Mouse (Mus musculus) testis, adult 2 months (tissue): ENCODE measurements around the gene Cdc42bpa. TPM values are rescaled to one million over a fixed set of nuclear protein-coding genes. Genes with fewer than 3 reads are reported as not detected.

Source experiments
- H3K27ac ChIP-seq: fragments of 200-500 bp; 2 replicates; pipeline ENCODE4 v1.5.1; 2012; ENCODE audit warnings: low read depth, low read length; ENCODE audit not compliant: control insufficient read depth, insufficient read depth
- H3K27me3 ChIP-seq: fragments of 200-500 bp; 2 replicates; pipeline ENCODE4 v1.6.1; 2012; ENCODE audit warnings: mild to moderate bottlenecking, low read length, moderate library complexity; ENCODE audit not compliant: control insufficient read depth, insufficient read depth
- H3K36me3 ChIP-seq: fragments of 200-500 bp; 2 replicates; pipeline ENCODE4 v1.6.1; 2012; ENCODE audit warnings: mild to moderate bottlenecking, low read length; ENCODE audit not compliant: control insufficient read depth, insufficient read depth
- H3K4me1 ChIP-seq: fragments of 200-500 bp; 2 replicates; pipeline ENCODE4 v1.6.1; 2012; ENCODE audit warnings: low read length; ENCODE audit not compliant: control insufficient read depth, insufficient read depth
- H3K4me3 ChIP-seq: fragments of 200-500 bp; 2 replicates; pipeline ENCODE4 v1.5.1; 2012; ENCODE audit warnings: low read depth, mild to moderate bottlenecking, low read length, moderate library complexity, mixed read lengths; ENCODE audit not compliant: control insufficient read depth
- CTCF ChIP-seq: fragments of 200-500 bp; IDR thresholded peaks from 2 replicates; pipeline ENCODE4 v1.5.1; 2012; ENCODE audit warnings: low read depth, mild to moderate bottlenecking, inconsistent platforms, low read length, moderate library complexity; ENCODE audit not compliant: control insufficient read depth, insufficient read depth, insufficient replicate concordance
- POLR2A ChIP-seq: fragments of 200-500 bp; IDR thresholded peaks from 2 replicates; pipeline ENCODE4 v1.6.1; 2012; ENCODE audit warnings: low read depth, mild to moderate bottlenecking, inconsistent platforms, low read length, moderate library complexity; ENCODE audit not compliant: control insufficient read depth
- polyA plus RNA-seq: library from polyadenylated mRNA; depleted of rRNA; stranded (reverse); fragments of >200 nt; gene quantifications from 2 replicates; pipeline ENCODE4 v1.2.3, GENCODE M21; 2012

Cdc42bpa gene
- polyA plus RNA-seq, 1 experiment: 9.1 TPM

- H3K27ac ChIP-seq: no peak overlapping the region
- no peak overlapping the region for H3K4me3 ChIP-seq
- no peaks in the 10 kb centered on the region for H3K4me1 ChIP-seq
- H3K36me3 ChIP-seq: no peaks in the 10 kb centered on the region
- TF ChIP-seq POLR2A (no peak), CTCF (no peak)
- H3K27me3 ChIP-seq: no peaks in the 10 kb centered on the region
Measured at GRCm38 (mm10) chr1:180158648-180159047, 198.4 kb downstream of the Cdc42bpa start.

- H3K4me1 ChIP-seq: no peaks in the 10 kb centered on the region
- H3K36me3 ChIP-seq: no peaks in the 10 kb centered on the region
- TF ChIP-seq POLR2A: no peak
- no peak for TF ChIP-seq CTCF
- no peak overlapping the region for H3K27ac ChIP-seq
- no peaks in the 10 kb centered on the region for H3K27me3 ChIP-seq
- H3K4me3 ChIP-seq: no peak overlapping the region
Measured at GRCm38 (mm10) chr1:180160545-180160944, 200.3 kb downstream of the Cdc42bpa start.

- H3K4me3 ChIP-seq: no peak overlapping the region
- H3K4me1 ChIP-seq: no peaks in the 10 kb centered on the region
- no peak for TF ChIP-seq CTCF
- TF ChIP-seq POLR2A: no peak
Measured at GRCm38 (mm10) chr1:180161160-180161559, 200.9 kb downstream of the Cdc42bpa start.

GRCm38 (mm10) chr1:180161566-180162355 lies 201.5 kb downstream of the Cdc42bpa start:
- Histone ChIP-seq H3K4me3 (no peak overlapping the region), H3K27ac (no peak overlapping the region), H3K36me3 (no peaks in the 10 kb centered on the region), H3K27me3 (no peaks in the 10 kb centered on the region), H3K4me1 (no peaks in the 10 kb centered on the region)
- TF ChIP-seq CTCF (no peak), POLR2A (no peak)

More at GRCm38 (mm10) chr1:180161160-180161559, 200.9 kb downstream of the Cdc42bpa start:
- Histone ChIP-seq H3K27me3 (no peaks in the 10 kb centered on the region), H3K36me3 (no peaks in the 10 kb centered on the region), H3K27ac (no peak overlapping the region)

GRCm38 (mm10) chr1:180162986-180163385 lies 202.7 kb downstream of the Cdc42bpa start:
- Histone ChIP-seq H3K4me3 (no peak overlapping the region), H3K27me3 (no peaks in the 10 kb centered on the region), H3K4me1 (no peaks in the 10 kb centered on the region), H3K36me3 (no peaks in the 10 kb centered on the region), H3K27ac (no peak overlapping the region)
- no peak for TF ChIP-seq CTCF
- TF ChIP-seq POLR2A: no peak

- no peaks in the 10 kb centered on the region for H3K36me3 ChIP-seq
- TF ChIP-seq CTCF (no peak), POLR2A (no peak)
- no peak overlapping the region for H3K27ac ChIP-seq
- H3K4me3 ChIP-seq: no peak overlapping the region
- no peaks in the 10 kb centered on the region for H3K4me1 ChIP-seq
- no peaks in the 10 kb centered on the region for H3K27me3 ChIP-seq
Measured at GRCm38 (mm10) chr1:180166533-180166932, 206.3 kb downstream of the Cdc42bpa start.

GRCm38 (mm10) chr1:180168294-180168693 lies 208.0 kb downstream of the Cdc42bpa start:
- H3K27me3 ChIP-seq: no peaks in the 10 kb centered on the region
- no peaks in the 10 kb centered on the region for H3K36me3 ChIP-seq
- H3K27ac ChIP-seq: no peak overlapping the region
- H3K4me1 ChIP-seq: no peaks in the 10 kb centered on the region
- TF ChIP-seq CTCF (no peak), POLR2A (no peak)
- no peak overlapping the region for H3K4me3 ChIP-seq
